21 mouse cellular contexts compared by ENCODE assay signal in genomic region chr10:51975137-51975536, GRCm38 (mm10). TPM values are rescaled to one million over a fixed set of nuclear protein-coding genes. Genes with fewer than 3 reads are reported as not detected.
A peak's percentile ranks its signal among the peaks of the same experiment; 100 is the strongest.
DNase-seq lines count a peak whose midpoint lies in the region; ATAC-seq and TF ChIP-seq lines count a peak whose summit lies in the region.
"Had no signal": no experiment of that assay in that cellular context is flagged by ENCODE, and none has a peak within 500 bp of the region (broad histone marks: within the 10 kb centered on the region; RNA-seq: fewer than 3 reads in every experiment).

No protein-coding gene starts in this region.

- H3K9ac ChIP-seq in stomach, postnatal 0 days (ENCODE audit: low read length): no peak overlapping the region
- H3K9ac ChIP-seq in hindbrain, embryonic 12.5 days: no peak overlapping the region
- H3K9ac ChIP-seq: forebrain, embryonic 12.5 days; liver, embryonic 15.5 days; neural tube, embryonic 12.5 days had no signal

- no peak for DNase-seq in frontal cortex, postnatal 25 days (ENCODE audit: low spot score in 2 of 2)
- peak; percentile 16 to 24 for DNase-seq in right cerebral cortex, adult 2 months (ENCODE audit: low spot score in 2 of 2)
- no peak for DNase-seq in right cerebral cortex, postnatal 4 days
- peak; percentile 6 for DNase-seq in adrenal gland, postnatal 10 days
- no peak for DNase-seq in stomach, postnatal 0 days (ENCODE audit: low spot score)
- DNase-seq in limb, embryonic 10.5 days (ENCODE audit: low spot score): no peak
- DNase-seq: cerebellum, adult 2 months; cerebellum, postnatal 36 days; kidney, adult 2 months; kidney, postnatal 14 days had no signal

- WGBS in stomach, postnatal 0 days: 56% methylated on average over 4 of the region's 4 CpGs
- WGBS in limb, embryonic 10.5 days: 84% methylated on average over 4 of the region's 4 CpGs
- WGBS in hindbrain, embryonic 12.5 days: 82% methylated on average over 4 of the region's 4 CpGs

- no peaks in the 10 kb centered on the region for H3K9me3 ChIP-seq in stomach, postnatal 0 days (ENCODE audit: control insufficient read depth, low read length)
- no peaks in the 10 kb centered on the region for H3K9me3 ChIP-seq in limb, embryonic 10.5 days (replicated peaks)
- H3K9me3 ChIP-seq in hindbrain, embryonic 12.5 days (replicated peaks): no peaks in the 10 kb centered on the region
- H3K9me3 ChIP-seq: forebrain, embryonic 12.5 days; heart, embryonic 10.5 days; liver, embryonic 15.5 days; neural tube, embryonic 12.5 days had no signal

- no peak overlapping the region for H3K27ac ChIP-seq in stomach, postnatal 0 days (replicated peaks)
- no peak overlapping the region for H3K27ac ChIP-seq in limb, embryonic 10.5 days
- no peak overlapping the region for H3K27ac ChIP-seq in hindbrain, embryonic 12.5 days
- H3K27ac ChIP-seq: forebrain, embryonic 12.5 days; heart, embryonic 10.5 days; layer of hippocampus, adult 2 months; left cerebral cortex, adult 2 months; liver, embryonic 15.5 days; neural tube, embryonic 12.5 days had no signal

- no peak for TF ChIP-seq CTCF in stomach, postnatal 0 days (IDR thresholded peaks at IDR 0.05; ENCODE audit: low read depth)

- no peak overlapping the region for H3K4me3 ChIP-seq in stomach, postnatal 0 days (ENCODE audit: low read depth, low read length)
- H3K4me3 ChIP-seq in limb, embryonic 10.5 days: no peak overlapping the region
- no peak overlapping the region for H3K4me3 ChIP-seq in hindbrain, embryonic 12.5 days
- H3K4me3 ChIP-seq: forebrain, embryonic 12.5 days; heart, embryonic 10.5 days; layer of hippocampus, adult 2 months; left cerebral cortex, adult 2 months; liver, embryonic 15.5 days; neural tube, embryonic 12.5 days had no signal

- H3K4me2 ChIP-seq in stomach, postnatal 0 days (replicated peaks; ENCODE audit: low read depth): no peak overlapping the region
- H3K4me2 ChIP-seq in hindbrain, embryonic 12.5 days (replicated peaks): no peak overlapping the region
- H3K4me2 ChIP-seq: forebrain, embryonic 12.5 days; liver, embryonic 15.5 days; midbrain, embryonic 11.5 days; neural tube, embryonic 12.5 days had no signal

- H3K36me3 ChIP-seq in stomach, postnatal 0 days (ENCODE audit: control insufficient read depth, insufficient read depth, low read length): no peaks in the 10 kb centered on the region
- no peaks in the 10 kb centered on the region for H3K36me3 ChIP-seq in limb, embryonic 10.5 days
- no peaks in the 10 kb centered on the region for H3K36me3 ChIP-seq in hindbrain, embryonic 12.5 days
- H3K36me3 ChIP-seq: forebrain, embryonic 12.5 days; heart, embryonic 10.5 days; liver, embryonic 15.5 days; neural tube, embryonic 12.5 days had no signal

- no peak for TF ChIP-seq EP300 in stomach, postnatal 0 days (optimal IDR thresholded peaks at IDR 0.05)

- no peaks in the 10 kb centered on the region for H3K4me1 ChIP-seq in stomach, postnatal 0 days (replicated peaks; ENCODE audit: control insufficient read depth, insufficient read depth)
- no peaks in the 10 kb centered on the region for H3K4me1 ChIP-seq in limb, embryonic 10.5 days
- H3K4me1 ChIP-seq in hindbrain, embryonic 12.5 days: no peaks in the 10 kb centered on the region
- H3K4me1 ChIP-seq: forebrain, embryonic 12.5 days; heart, embryonic 10.5 days; liver, embryonic 15.5 days; neural tube, embryonic 12.5 days had no signal

- no peaks in the 10 kb centered on the region for H3K27me3 ChIP-seq in stomach, postnatal 0 days (ENCODE audit: control insufficient read depth, insufficient read depth, low read length)
- H3K27me3 ChIP-seq in limb, embryonic 10.5 days (ENCODE audit: low read depth, poor library complexity, severe bottlenecking): no peaks in the 10 kb centered on the region
- no peaks in the 10 kb centered on the region for H3K27me3 ChIP-seq in hindbrain, embryonic 12.5 days
- H3K27me3 ChIP-seq: forebrain, embryonic 12.5 days; liver, embryonic 15.5 days; neural tube, embryonic 12.5 days had no signal

- peak; percentile 74; the same call in 1 of the 2 replicates for ATAC-seq in frontal cortex, adult (ENCODE audit: low TSS enrichment)
- ATAC-seq in stomach, postnatal 0 days (ENCODE audit: low FRiP score, low TSS enrichment): peak; percentile 29; the same call in 1 of the 2 replicates
- ATAC-seq in hindbrain, embryonic 12.5 days (ENCODE audit: low FRiP score): no peak
- ATAC-seq: lung, postnatal 0 days had no signal

RNA-seq across cellular contexts. Expression of gene Vgll2, which starts 47.2 kb away (rescaled TPM):
- total RNA-seq in adrenal gland, postnatal 10 days (2021): 1 to 10 TPM; 2.5 to 9.6 TPM
- 0.13 and 0.31 TPM in 2 replicates for polyA plus RNA-seq in stomach, postnatal 0 days (2015; fragmentation: Nextera tagmentation; extraction: Ambion mirVana)
- polyA plus RNA-seq in limb, embryonic 10.5 days (2016; fragmentation: Nextera tagmentation; extraction: Ambion mirVana): 1.2 and 4.2 TPM in 2 replicates
- 1.9 and 9.0 TPM in 2 replicates for polyA plus RNA-seq in hindbrain, embryonic 12.5 days (2016; fragmentation: Nextera tagmentation; extraction: Ambion mirVana)
- total RNA-seq: layer of hippocampus, adult 2 months; left cerebral cortex, adult 2 months had no signal
- polyA plus RNA-seq: cerebellum, adult 2 months; heart, postnatal 0 days; lung, postnatal 0 days had no signal

Comparison
In these comparisons a context has a peak if more than half of its experiments do, and no peak if none do; other contexts are left out.
1. DNase-seq: peak in right cerebral cortex, adult 2 months (2 of 2) and adrenal gland, postnatal 10 days (single experiment); none in frontal cortex, postnatal 25 days (0 of 2), right cerebral cortex, postnatal 4 days (single experiment), stomach, postnatal 0 days (single experiment) and limb, embryonic 10.5 days (single experiment).